Mouse (Mus musculus) embryonic facial prominence, embryonic 10.5 days (tissue): ENCODE data around the gene Gsg1l. TPM values are rescaled to one million over a fixed set of nuclear protein-coding genes. Genes with fewer than 3 reads are reported as not detected.

Source experiments
- DNase-seq: peaks from one replicate; pipeline ENCODE4 v3.0.0-alpha.2; 2017; ENCODE audit warnings: low spot score
- H3K27ac ChIP-seq: fragments of 300-500 bp; sonication (generic); replicated peaks from 2 replicates; pipeline ENCODE4 v1.5.1; 2016; ENCODE audit warnings: mild to moderate bottlenecking
- H3K27me3 ChIP-seq: fragments of 300-500 bp; sonication (generic); replicated peaks from 2 replicates; pipeline ENCODE4 v1.6.1; 2016; ENCODE audit warnings: low read depth, mild to moderate bottlenecking; ENCODE audit not compliant: poor library complexity, severe bottlenecking
- H3K36me3 ChIP-seq: fragments of 300-500 bp; sonication (generic); replicated peaks from 2 replicates; pipeline ENCODE4 v1.6.1; 2016; ENCODE audit warnings: mild to moderate bottlenecking, moderate library complexity
- H3K4me1 ChIP-seq: fragments of 300-500 bp; sonication (generic); 2 replicates; pipeline ENCODE4 v1.6.1; 2016
- H3K4me3 ChIP-seq: fragments of 300-500 bp; sonication (generic); 2 replicates; pipeline ENCODE4 v1.5.1; 2016; ENCODE audit warnings: mild to moderate bottlenecking, moderate library complexity
- H3K9me3 ChIP-seq: fragments of 300-500 bp; sonication (generic); 2 replicates; pipeline ENCODE4 v1.6.1; 2016; ENCODE audit warnings: mild to moderate bottlenecking
- WGBS: fragments of 180-500 bp; shearing (Covaris S2); methylation state at CpG from one replicate; pipeline ENCODE4 v1.1.7; 2016; 5-methylcytosine and 5-hydroxymethylcytosine counted together
- polyA plus RNA-seq: library from polyadenylated mRNA; unstranded; fragments of >200 nt; fragmentation: Nextera tagmentation; extraction: Ambion mirVana; gene quantifications from 2 replicates; pipeline ENCODE4 v1.2.1, GENCODE M21; 2016

Gene Gsg1l
- polyA plus RNA-seq, 1 experiment from 2014 or later, result 0.65 TPM

- no peak overlapping the region for H3K4me3 ChIP-seq
- DNase-seq, result no peak
- 82% methylated on average over 4 of the region's 4 CpGs for WGBS
- peaks cover 48% of the 10 kb centered on the region for H3K4me1 ChIP-seq
- H3K27ac ChIP-seq, result peak overlapping the region; percentile 70; the same call in 1 of the 2 replicates
- H3K36me3 ChIP-seq, result no peaks in the 10 kb centered on the region
- H3K9me3 ChIP-seq, result no peaks in the 10 kb centered on the region
- 0 out of 2 replicates have a peak, but pooled peaks cover 3% of the 10 kb centered on the region for H3K27me3 ChIP-seq
Measured at GRCm38 (mm10) chr7:125886116-125886680, 196.0 kb downstream of the Gsg1l start.

- H3K27me3 ChIP-seq, result no peaks in the 10 kb centered on the region
- H3K36me3 ChIP-seq, result no peaks in the 10 kb centered on the region
- H3K4me1 ChIP-seq, result peaks cover 48% of the 10 kb centered on the region
- DNase-seq, result no peak
- no peak overlapping the region for H3K4me3 ChIP-seq
- H3K9me3 ChIP-seq, result no peaks in the 10 kb centered on the region
- peak overlapping the region; percentile 41; the same call in 1 of the 2 replicates for H3K27ac ChIP-seq
- 56% methylated on average over 2 of the region's 2 CpGs for WGBS
Measured at GRCm38 (mm10) chr7:125883232-125883631, 199.0 kb downstream of the Gsg1l start.

GRCm38 (mm10) chr7:125878040-125878439 is 204.2 kb downstream of the Gsg1l start:
- H3K27me3 ChIP-seq, result no peaks in the 10 kb centered on the region
- DNase-seq, result no peak
- H3K27ac ChIP-seq, result no peak overlapping the region
- 71% methylated on average over 4 of the region's 4 CpGs for WGBS
- no peaks in the 10 kb centered on the region for H3K36me3 ChIP-seq
- no peak overlapping the region for H3K4me3 ChIP-seq
- peaks cover 11% of the 10 kb centered on the region for H3K4me1 ChIP-seq
- H3K9me3 ChIP-seq, result no peaks in the 10 kb centered on the region

- Histone ChIP-seq H3K4me3 (no peak overlapping the region), H3K4me1 (peaks cover 28% of the 10 kb centered on the region), H3K36me3 (no peaks in the 10 kb centered on the region; the same call in 1 of the 2 replicates), H3K9me3 (no peaks in the 10 kb centered on the region), H3K27me3 (no peaks in the 10 kb centered on the region), H3K27ac (no peak overlapping the region)
- 93% methylated on average over 6 of the region's 6 CpGs for WGBS
- no peak for DNase-seq
Measured at GRCm38 (mm10) chr7:125873971-125874495, 208.2 kb downstream of the Gsg1l start.

- Histone ChIP-seq H3K27me3 (no peaks in the 10 kb centered on the region), H3K4me1 (peaks cover 28% of the 10 kb centered on the region), H3K9me3 (no peaks in the 10 kb centered on the region), H3K27ac (no peak overlapping the region), H3K36me3 (no peaks in the 10 kb centered on the region; the same call in 1 of the 2 replicates), H3K4me3 (no peak overlapping the region)
- WGBS, result 82% methylated on average over 3 of the region's 3 CpGs
- no peak for DNase-seq
Measured at GRCm38 (mm10) chr7:125872874-125873273, 209.3 kb downstream of the Gsg1l start.

GRCm38 (mm10) chr7:125872202-125872580 is 210.0 kb downstream of the Gsg1l start:
- Histone ChIP-seq H3K36me3 (no peaks in the 10 kb centered on the region; the same call in 1 of the 2 replicates), H3K27me3 (no peaks in the 10 kb centered on the region), H3K4me3 (no peak overlapping the region), H3K4me1 (peaks cover 28% of the 10 kb centered on the region), H3K9me3 (no peaks in the 10 kb centered on the region), H3K27ac (0 out of 2 replicates have a peak overlapping the region, but pooled peaks have one; percentile 15)
- WGBS, result 75% methylated on average over 6 of the region's 6 CpGs
- DNase-seq, result no peak

- Histone ChIP-seq H3K27ac (peak overlapping the region; percentile 1; the same call in 1 of the 2 replicates), H3K9me3 (no peaks in the 10 kb centered on the region), H3K27me3 (no peaks in the 10 kb centered on the region), H3K36me3 (no peaks in the 10 kb centered on the region; the same call in 1 of the 2 replicates), H3K4me3 (no peak overlapping the region), H3K4me1 (peaks cover 28% of the 10 kb centered on the region)
- DNase-seq, result no peak
- 29% methylated on average over 12 of the region's 12 CpGs for WGBS
Measured at GRCm38 (mm10) chr7:125871404-125872201, 210.6 kb downstream of the Gsg1l start.

- H3K27me3 ChIP-seq, result no peaks in the 10 kb centered on the region
- no peak overlapping the region for H3K4me3 ChIP-seq
- H3K27ac ChIP-seq, result no peak overlapping the region
- H3K4me1 ChIP-seq, result peaks cover 19% of the 10 kb centered on the region
- DNase-seq, result no peak
- H3K36me3 ChIP-seq, result no peaks in the 10 kb centered on the region; the same call in 1 of the 2 replicates
- no peaks in the 10 kb centered on the region for H3K9me3 ChIP-seq
- WGBS, result 84% methylated on average over 3 of the region's 3 CpGs
Measured at GRCm38 (mm10) chr7:125868570-125868969, 213.6 kb downstream of the Gsg1l start.

- no peak for DNase-seq
- no peaks in the 10 kb centered on the region for H3K9me3 ChIP-seq
- H3K36me3 ChIP-seq, result no peaks in the 10 kb centered on the region; the same call in 1 of the 2 replicates
- WGBS, result 73% methylated on average over 11 of the region's 11 CpGs
- no peaks in the 10 kb centered on the region for H3K27me3 ChIP-seq
- H3K27ac ChIP-seq, result no peak overlapping the region
- H3K4me1 ChIP-seq, result no peaks in the 10 kb centered on the region
- no peak overlapping the region for H3K4me3 ChIP-seq
Measured at GRCm38 (mm10) chr7:125865234-125865633, 217.0 kb downstream of the Gsg1l start.

GRCm38 (mm10) chr7:125864026-125864425 is 218.2 kb downstream of the Gsg1l start:
- peaks cover 6% of the 10 kb centered on the region for H3K4me1 ChIP-seq
- H3K27me3 ChIP-seq, result no peaks in the 10 kb centered on the region
- H3K4me3 ChIP-seq, result no peak overlapping the region
- H3K27ac ChIP-seq, result no peak overlapping the region
- H3K36me3 ChIP-seq, result no peaks in the 10 kb centered on the region
- WGBS, result 92% methylated on average over 1 of the region's 1 CpGs
- H3K9me3 ChIP-seq, result no peaks in the 10 kb centered on the region
- DNase-seq, result no peak

GRCm38 (mm10) chr7:125860421-125860820 is 221.8 kb downstream of the Gsg1l start:
- H3K9me3 ChIP-seq, result no peaks in the 10 kb centered on the region
- H3K27ac ChIP-seq, result no peak overlapping the region
- no peak for DNase-seq
- 90% methylated on average over 9 of the region's 9 CpGs for WGBS
- no peak overlapping the region for H3K4me3 ChIP-seq
- H3K4me1 ChIP-seq, result peaks cover 7% of the 10 kb centered on the region
- H3K27me3 ChIP-seq, result no peaks in the 10 kb centered on the region
- H3K36me3 ChIP-seq, result no peaks in the 10 kb centered on the region

- Histone ChIP-seq H3K4me1 (peaks cover 7% of the 10 kb centered on the region), H3K36me3 (no peaks in the 10 kb centered on the region), H3K9me3 (no peaks in the 10 kb centered on the region), H3K27me3 (no peaks in the 10 kb centered on the region), H3K27ac (no peak overlapping the region), H3K4me3 (no peak overlapping the region)
- WGBS, result 69% methylated on average over 3 of the region's 3 CpGs
- no peak for DNase-seq
Measured at GRCm38 (mm10) chr7:125859564-125859963, 222.6 kb downstream of the Gsg1l start.

GRCm38 (mm10) chr7:125847528-125847866 is 234.7 kb downstream of the Gsg1l start:
- no peak for DNase-seq
- WGBS, result 92% methylated on average over 2 of the region's 2 CpGs
- H3K9me3 ChIP-seq, result no peaks in the 10 kb centered on the region
- no peak overlapping the region for H3K4me3 ChIP-seq
- no peaks in the 10 kb centered on the region for H3K27me3 ChIP-seq
- H3K27ac ChIP-seq, result no peak overlapping the region
- no peaks in the 10 kb centered on the region for H3K4me1 ChIP-seq
- peaks cover 36% of the 10 kb centered on the region for H3K36me3 ChIP-seq
